19 mouse cellular contexts compared by ENCODE assay signal in the genomic region with DNA sequence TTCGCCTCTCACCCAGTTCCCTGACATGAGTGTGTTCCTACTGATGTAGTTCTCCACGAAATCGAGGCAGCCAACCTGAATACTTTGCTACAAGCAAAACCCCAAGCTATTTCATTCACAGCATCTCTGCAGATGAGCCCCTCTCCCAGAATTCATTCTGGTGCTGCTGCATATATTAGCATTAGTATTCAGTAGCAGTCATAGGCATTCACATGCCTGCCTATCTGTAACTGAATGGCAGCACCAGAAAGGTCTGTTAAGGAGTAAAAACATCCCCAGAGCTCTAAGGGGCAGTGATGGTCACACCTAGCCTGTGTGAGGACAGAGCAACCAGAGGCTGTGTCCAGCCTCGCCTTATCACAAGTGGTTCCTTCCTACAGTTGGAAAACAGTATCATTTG.
DNase-seq lines count a peak whose midpoint lies in the region; ATAC-seq and TF ChIP-seq lines count a peak whose summit lies in the region.
"Had no signal": no experiment of that assay in that cellular context is flagged by ENCODE, and none has a peak within 500 bp of the region (broad histone marks: within the 10 kb centered on the region; RNA-seq: fewer than 3 reads in every experiment).

No protein-coding gene starts in this region.

- H3K9me3 ChIP-seq in heart, embryonic 12.5 days (replicated peaks), result no peaks in the 10 kb centered on the region
- no peaks in the 10 kb centered on the region for H3K9me3 ChIP-seq in hindbrain, embryonic 13.5 days
- no peaks in the 10 kb centered on the region for H3K9me3 ChIP-seq in midbrain, embryonic 16.5 days (replicated peaks; ENCODE audit: control insufficient read depth, low read length, poor library complexity, severe bottlenecking)
- H3K9me3 ChIP-seq: embryonic facial prominence, embryonic 15.5 days had no signal

- no peaks in the 10 kb centered on the region for H3K36me3 ChIP-seq in heart, embryonic 12.5 days
- H3K36me3 ChIP-seq in hindbrain, embryonic 13.5 days, result no peaks in the 10 kb centered on the region
- H3K36me3 ChIP-seq in midbrain, embryonic 16.5 days (ENCODE audit: control insufficient read depth, insufficient read depth, low read length), result no peaks in the 10 kb centered on the region
- H3K36me3 ChIP-seq: embryonic facial prominence, embryonic 15.5 days had no signal

- ATAC-seq in heart, embryonic 12.5 days (ENCODE audit: insufficient number of reproducible peaks, low FRiP score), result no peak
- ATAC-seq in hindbrain, embryonic 13.5 days (ENCODE audit: low FRiP score), result peak; percentile 67
- ATAC-seq in midbrain, embryonic 16.5 days, result peak; percentile 83
- ATAC-seq: intestine, embryonic 16.5 days had no signal

- no peak for TF ChIP-seq CTCF in embryonic fibroblast, embryonic 13.5 days (IDR thresholded peaks at IDR 0.05; ENCODE audit: borderline replicate concordance, insufficient read depth, low read length)

- WGBS in heart, embryonic 12.5 days, result 76% methylated on average over 4 of the region's 4 CpGs
- WGBS in hindbrain, embryonic 13.5 days, result 48% methylated on average over 4 of the region's 4 CpGs
- WGBS in midbrain, embryonic 16.5 days, result 38% methylated on average over 4 of the region's 4 CpGs

- H3K4me3 ChIP-seq in heart, embryonic 12.5 days, result no peak overlapping the region
- no peak overlapping the region for H3K4me3 ChIP-seq in embryonic fibroblast, embryonic 13.5 days (ENCODE audit: insufficient read depth, low read length)
- no peak overlapping the region for H3K4me3 ChIP-seq in hindbrain, embryonic 13.5 days
- H3K4me3 ChIP-seq in midbrain, embryonic 16.5 days (ENCODE audit: low read depth, low read length), result no peak overlapping the region
- H3K4me3 ChIP-seq: embryonic facial prominence, embryonic 15.5 days had no signal

- H3K4me1 ChIP-seq in heart, embryonic 12.5 days (replicated peaks), result peaks cover 27% of the 10 kb centered on the region
- H3K4me1 ChIP-seq in embryonic fibroblast, embryonic 13.5 days (ENCODE audit: control insufficient read depth, insufficient read depth, low read length), result peaks cover 3% of the 10 kb centered on the region
- H3K4me1 ChIP-seq in hindbrain, embryonic 13.5 days (replicated peaks), result peaks cover 26% of the 10 kb centered on the region
- H3K4me1 ChIP-seq in midbrain, embryonic 16.5 days (ENCODE audit: control insufficient read depth, insufficient read depth, low read length), result peaks cover 29% of the 10 kb centered on the region

- DNase-seq in heart, adult 9 months (ENCODE audit: low spot score in 2 of 2), result no peak
- DNase-seq in gastrocnemius, postnatal 36 days, result no peak
- DNase-seq in layer of hippocampus, postnatal 10 days (ENCODE audit: low spot score in 2 of 2), result no peak
- DNase-seq: cerebellum, adult 18-20 months; heart, adult 11 months; heart, postnatal 14 days; kidney, postnatal 10 days; layer of hippocampus, adult 9-11 months; lung, adult 2 months; right cerebral cortex, postnatal 14 days; thymus, postnatal 25 days had no signal

- no peak for TF ChIP-seq POLR2A in embryonic fibroblast, embryonic 13.5 days (IDR thresholded peaks at IDR 0.05; ENCODE audit: low read depth, low read length)

- H3K27me3 ChIP-seq in heart, embryonic 12.5 days (replicated peaks), result no peaks in the 10 kb centered on the region
- H3K27me3 ChIP-seq in hindbrain, embryonic 13.5 days, result no peaks in the 10 kb centered on the region
- H3K27me3 ChIP-seq in midbrain, embryonic 16.5 days (ENCODE audit: control insufficient read depth, insufficient read depth, low read depth, low read length), result no peaks in the 10 kb centered on the region
- H3K27me3 ChIP-seq: embryonic facial prominence, embryonic 15.5 days; Patski had no signal

- peak overlapping the region; percentile 18; the same call in 1 of the 2 replicates for H3K9ac ChIP-seq in heart, embryonic 12.5 days
- H3K9ac ChIP-seq in hindbrain, embryonic 13.5 days, result no peak overlapping the region
- no peak overlapping the region for H3K9ac ChIP-seq in midbrain, embryonic 16.5 days (ENCODE audit: low read depth, low read length)
- H3K9ac ChIP-seq: embryonic facial prominence, embryonic 15.5 days had no signal

- intact Hi-C loops in gastrocnemius, postnatal 36 days (cut with DNase I), result no loop called here

- no peak overlapping the region for H3K4me2 ChIP-seq in heart, embryonic 12.5 days
- no peak overlapping the region for H3K4me2 ChIP-seq in hindbrain, embryonic 13.5 days
- no peak overlapping the region for H3K4me2 ChIP-seq in midbrain, embryonic 16.5 days (ENCODE audit: low read length)
- H3K4me2 ChIP-seq: embryonic facial prominence, embryonic 15.5 days had no signal

- H3K27ac ChIP-seq in heart, embryonic 12.5 days (ENCODE audit: poor library complexity, severe bottlenecking), result no peak overlapping the region
- 0 out of 2 replicates have a peak overlapping the region, but pooled peaks have one; percentile 6 for H3K27ac ChIP-seq in embryonic fibroblast, embryonic 13.5 days (ENCODE audit: insufficient read depth, low read length)
- peak overlapping the region; percentile 42 for H3K27ac ChIP-seq in hindbrain, embryonic 13.5 days
- peak overlapping the region; percentile 70 for H3K27ac ChIP-seq in midbrain, embryonic 16.5 days (ENCODE audit: low read length)
- H3K27ac ChIP-seq: embryonic facial prominence, embryonic 15.5 days; macrophage had no signal
